Mouse (Mus musculus) CD4-positive, CD25-positive, alpha-beta regulatory T cell, adult 2 months (primary cell): ENCODE results near the gene Nectin3.

Experiments
- DNase-seq: peaks from one replicate; pipeline ENCODE4 v3.0.0-alpha.2; 2012; ENCODE audit warnings: low read depth, low spot score

Nectin3 gene

GRCm38 (mm10) chr16:46498421-46498789, at the start of gene Nectin3:
Gene Nectin3, minus strand, starts transcription at chr16:46498525.
- peak; percentile 2 for DNase-seq

DNA sequence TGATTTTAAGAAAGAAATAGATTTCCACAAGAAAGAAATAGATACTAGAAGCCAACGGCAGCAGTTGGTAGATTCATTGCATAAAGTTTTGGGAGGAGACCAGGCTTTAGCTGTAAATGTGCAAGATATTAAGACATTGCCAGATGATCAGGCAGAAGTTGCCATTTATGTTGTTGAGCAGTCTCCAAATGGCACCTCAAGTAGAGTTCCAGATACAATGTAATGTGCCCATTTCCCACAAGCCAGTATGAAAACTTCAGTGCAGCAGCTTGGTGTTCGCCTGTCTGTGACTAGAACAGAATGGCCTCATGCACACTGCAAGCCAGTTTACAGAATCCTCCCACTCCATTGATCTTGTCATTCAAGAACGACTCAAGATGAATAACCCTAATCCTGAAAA, 39.8 kb upstream of the Nectin3 start:
- DNase-seq = no peak

DNA sequence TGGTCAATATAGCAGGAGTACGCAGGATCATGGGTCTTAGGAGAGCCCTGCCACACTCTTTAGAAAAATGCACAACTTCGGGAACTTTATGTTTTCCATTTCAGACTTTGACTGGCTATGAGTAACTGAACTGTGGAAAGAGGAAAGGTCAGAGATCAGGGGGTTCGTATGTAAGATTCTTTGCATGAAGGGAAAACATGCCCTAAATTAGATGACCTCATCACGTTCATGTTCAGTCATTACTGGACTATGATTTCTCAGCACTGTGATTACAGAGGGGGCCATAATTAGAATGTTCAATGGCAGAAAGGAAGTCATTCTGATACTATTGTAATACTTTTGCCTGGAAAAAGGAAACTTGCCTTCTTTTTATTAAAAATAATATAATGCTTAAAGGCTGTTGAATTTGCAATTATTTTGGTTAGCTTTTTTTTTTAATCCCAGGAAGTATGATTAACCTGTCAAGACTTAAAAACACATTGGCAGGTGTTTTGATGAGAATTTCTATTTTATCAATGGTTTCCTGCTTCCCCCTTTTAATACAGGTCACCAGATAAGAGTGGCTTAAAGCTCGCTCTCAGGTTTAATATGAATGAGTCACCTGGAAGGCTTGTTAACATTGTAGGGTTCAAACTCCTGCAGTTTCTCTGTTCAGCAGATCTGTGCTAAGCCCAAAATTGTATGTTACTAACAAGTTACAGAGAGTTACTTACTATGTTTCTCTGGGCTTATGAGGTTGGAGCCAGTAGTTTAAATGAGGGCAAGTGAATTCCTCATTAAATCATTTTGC, 34.3 kb upstream of the Nectin3 start:
- DNase-seq = no peak

DNA sequence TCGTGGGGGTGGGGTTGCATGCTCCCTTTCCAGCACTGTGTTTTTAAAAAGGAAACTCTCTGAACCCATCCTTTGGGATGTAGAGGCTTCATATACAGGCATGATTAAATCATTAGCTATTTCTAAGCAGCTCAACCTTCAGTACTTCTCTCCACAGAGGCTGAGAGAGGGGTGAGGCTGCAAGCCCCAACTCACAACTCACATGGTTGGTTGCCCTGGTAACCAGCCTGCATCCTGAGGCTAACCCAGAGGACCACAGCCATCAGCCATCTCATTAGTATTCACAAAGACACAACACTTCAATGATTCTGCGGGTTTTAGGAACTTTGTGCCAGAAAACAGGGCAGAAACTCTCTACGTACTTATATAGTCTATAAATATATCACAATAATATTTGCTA, 32.7 kb upstream of the Nectin3 start:
- DNase-seq = no peak

DNA sequence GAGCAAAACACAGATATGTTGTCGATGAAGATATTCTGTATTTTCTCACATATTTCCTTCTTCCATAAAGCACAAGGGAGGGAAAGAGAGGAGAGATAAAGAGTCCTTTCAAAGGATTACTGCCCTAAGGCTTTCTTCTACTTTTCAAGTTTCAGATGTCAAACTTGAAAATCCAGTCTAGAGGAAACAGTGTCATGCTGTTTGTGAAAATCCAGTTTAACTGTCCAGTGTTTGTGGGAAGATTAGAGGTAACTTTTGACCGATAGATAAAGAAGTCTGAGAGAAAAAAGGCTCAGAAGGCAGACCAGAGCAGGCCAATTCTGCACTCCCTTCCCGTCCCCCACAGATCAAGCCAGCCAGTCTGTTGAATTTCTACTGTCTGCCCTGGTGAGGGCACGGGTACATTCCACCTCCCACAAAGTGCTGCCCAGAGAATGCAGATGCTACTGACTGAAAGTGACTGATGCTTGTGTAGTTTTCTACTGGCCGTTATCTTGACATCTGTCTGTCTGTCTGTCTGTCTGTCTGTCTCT, 22.6 kb upstream of the Nectin3 start:
- DNase-seq = no peak

DNA sequence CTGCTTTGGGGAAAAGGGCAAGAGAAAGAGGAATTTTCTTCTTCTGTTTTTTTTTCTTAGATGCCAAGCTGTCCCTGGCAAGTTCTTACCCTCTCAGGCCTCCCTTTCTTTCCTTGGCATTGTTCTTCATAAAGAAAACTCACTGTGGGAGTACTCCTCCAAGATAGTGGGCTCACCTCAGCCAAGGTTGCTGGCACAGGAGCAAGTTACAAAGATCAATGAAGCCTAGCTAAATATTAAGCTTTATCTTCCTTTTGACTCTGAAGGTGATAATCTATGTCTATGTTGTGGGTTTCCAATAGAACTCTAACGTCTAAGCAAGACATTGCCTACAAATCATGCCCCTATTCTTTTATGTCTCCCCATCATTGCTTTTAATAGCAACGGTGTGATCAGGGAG, 21.3 kb upstream of the Nectin3 start:
- DNase-seq = no peak

DNA sequence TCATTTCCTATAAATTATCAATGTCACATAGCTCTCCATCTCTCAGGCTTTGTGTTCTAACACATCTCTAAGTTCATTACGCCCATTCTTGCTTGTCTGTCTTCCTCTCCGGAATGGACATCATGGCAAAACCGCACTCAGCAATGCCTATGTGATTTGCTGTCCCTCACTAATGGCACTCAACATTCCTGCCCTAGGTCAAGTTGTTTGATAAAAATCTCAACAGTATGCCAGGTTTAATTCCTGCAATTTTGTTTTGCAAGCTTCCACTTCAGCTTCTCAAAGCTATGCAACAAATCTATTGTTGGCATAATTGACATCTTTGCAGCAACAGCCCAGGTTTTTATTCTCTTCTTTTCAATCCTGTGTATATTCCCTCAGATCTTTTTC, 9.6 kb upstream of the Nectin3 start:
- DNase-seq = no peak

DNA sequence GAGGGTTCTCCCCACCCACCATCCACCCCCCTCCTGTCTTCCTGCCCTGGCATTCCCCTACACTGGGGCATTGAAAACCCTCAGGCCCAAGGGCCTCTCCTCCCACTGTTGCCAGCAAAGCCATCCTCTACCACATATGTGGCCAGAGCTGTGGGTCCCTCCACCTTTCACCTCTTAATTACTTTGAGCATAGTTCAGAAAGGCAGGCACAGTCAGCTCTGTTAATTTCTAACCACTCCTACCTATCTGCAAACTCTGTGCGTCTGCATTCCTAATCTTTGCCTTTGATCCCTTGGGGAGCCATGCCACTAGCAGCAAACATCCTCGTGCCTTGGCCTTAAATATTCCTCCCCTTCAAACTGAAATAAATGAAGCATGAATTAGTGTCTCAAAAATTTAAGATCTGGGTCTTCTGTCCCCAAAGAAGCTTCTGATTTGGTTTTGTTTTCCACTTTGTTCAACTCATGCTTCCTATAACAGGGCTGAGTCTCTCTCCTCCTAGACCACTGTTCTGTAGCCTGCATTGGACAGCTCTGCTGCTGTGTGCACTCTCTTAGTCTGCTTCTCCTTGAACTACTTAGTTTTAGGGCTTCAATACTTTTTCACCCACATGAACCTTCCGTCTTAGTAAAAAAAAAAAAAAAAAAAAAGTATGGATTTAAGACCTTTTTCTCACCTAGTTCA, 9.1 kb upstream of the Nectin3 start:
- DNase-seq = no peak

GRCm38 (mm10) chr16:46504006-46504405, 5.7 kb upstream of the Nectin3 start:
- no peak for DNase-seq

DNA sequence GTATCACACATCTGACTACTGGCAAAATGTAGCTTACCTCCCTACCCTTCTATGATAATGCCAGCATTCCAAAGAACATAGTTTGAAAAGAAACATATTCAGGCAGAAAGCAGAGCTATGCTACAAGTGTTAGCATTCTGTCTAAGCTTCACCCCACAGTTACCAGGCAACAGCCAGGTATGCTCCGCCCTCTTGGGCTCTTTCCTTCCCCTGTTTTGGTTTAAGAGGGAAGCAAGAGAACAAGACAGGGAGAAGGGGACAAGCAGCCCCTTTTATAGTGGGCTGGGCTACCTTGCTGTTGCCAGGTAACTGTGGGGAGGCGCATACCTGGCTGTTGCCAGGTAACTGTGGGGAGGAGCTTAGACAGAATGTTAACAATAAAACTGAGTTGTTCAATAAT, 4.0 kb upstream of the Nectin3 start:
- no peak for DNase-seq

GRCm38 (mm10) chr16:46500759-46501158, 2.4 kb upstream of the Nectin3 start:
- no peak for DNase-seq

DNA sequence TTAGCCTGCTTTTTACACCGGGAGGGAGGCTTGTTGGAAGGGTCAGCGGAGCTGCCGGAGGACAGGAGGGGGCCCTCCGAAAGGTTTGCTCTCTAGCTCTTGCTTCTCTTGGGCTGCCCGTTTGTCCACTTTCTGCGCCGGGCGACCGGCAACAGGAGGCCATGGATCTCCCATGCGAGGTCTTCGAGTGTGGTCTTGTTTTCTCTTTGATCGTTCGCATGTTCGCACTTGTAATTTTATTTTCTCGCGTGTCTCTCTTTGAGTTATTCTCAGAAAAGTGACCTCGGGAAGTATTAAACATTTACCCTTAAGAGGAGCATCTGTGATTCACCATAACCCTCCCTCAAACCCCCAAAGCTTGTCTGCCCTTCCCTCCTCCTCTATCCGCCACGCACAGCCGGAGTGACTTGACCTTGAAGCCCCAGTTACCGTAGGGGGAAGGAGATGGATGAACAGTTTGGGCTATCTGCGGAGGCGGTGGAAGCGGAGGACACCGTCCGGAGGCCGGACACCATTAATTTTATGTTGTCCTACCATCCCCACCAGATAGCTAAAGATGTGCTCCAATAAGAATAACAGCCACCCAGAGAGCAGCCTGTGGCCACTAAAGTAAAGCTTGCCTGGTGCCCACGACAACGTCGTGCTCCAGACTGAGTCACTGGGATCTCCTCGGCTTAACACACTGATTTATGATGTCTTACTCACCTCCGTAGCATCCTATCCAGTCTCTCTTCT, 472 bp downstream of the Nectin3 start:
- DNase-seq = peak; percentile 6

DNA sequence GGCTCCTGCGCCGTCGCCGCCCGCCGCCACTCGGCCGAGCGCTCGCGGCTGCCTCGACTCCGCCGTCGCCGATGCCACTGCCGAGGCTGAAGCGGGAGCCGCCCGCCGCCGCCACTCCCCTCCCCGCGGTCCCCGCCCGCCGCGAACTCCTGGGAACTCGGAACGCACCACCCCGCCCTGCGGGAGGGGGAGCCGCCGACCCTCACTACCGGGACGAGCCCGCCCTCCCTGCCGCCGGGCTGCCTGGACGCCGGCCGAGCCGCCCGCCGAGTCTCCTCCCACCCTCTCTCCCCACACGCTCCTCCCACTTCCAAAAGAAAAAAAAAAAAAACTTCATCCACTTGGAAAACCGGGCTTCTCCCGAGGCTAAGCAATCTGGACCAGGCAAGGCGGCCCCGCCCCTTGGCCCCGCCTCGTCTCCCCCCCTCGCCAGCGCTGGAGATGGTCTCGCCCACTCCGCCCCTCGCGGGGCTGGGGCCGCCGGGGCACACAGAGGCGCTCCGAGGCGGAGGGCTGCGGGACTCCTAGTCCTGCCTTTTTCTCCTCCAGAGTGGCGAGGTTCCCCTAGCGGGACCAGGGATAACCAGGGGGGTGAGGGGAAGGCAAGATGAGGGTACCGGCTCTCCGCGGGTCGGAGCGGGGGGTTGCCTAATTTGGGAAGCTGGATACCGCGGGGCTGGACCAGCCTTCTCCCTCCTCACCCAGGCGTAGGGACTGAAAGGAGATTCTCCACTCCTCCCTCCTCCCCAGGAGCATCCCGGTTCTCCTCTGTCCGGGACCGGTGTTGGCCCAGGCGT, 1.2 kb downstream of the Nectin3 start:
- DNase-seq = peak; percentile 61

DNA sequence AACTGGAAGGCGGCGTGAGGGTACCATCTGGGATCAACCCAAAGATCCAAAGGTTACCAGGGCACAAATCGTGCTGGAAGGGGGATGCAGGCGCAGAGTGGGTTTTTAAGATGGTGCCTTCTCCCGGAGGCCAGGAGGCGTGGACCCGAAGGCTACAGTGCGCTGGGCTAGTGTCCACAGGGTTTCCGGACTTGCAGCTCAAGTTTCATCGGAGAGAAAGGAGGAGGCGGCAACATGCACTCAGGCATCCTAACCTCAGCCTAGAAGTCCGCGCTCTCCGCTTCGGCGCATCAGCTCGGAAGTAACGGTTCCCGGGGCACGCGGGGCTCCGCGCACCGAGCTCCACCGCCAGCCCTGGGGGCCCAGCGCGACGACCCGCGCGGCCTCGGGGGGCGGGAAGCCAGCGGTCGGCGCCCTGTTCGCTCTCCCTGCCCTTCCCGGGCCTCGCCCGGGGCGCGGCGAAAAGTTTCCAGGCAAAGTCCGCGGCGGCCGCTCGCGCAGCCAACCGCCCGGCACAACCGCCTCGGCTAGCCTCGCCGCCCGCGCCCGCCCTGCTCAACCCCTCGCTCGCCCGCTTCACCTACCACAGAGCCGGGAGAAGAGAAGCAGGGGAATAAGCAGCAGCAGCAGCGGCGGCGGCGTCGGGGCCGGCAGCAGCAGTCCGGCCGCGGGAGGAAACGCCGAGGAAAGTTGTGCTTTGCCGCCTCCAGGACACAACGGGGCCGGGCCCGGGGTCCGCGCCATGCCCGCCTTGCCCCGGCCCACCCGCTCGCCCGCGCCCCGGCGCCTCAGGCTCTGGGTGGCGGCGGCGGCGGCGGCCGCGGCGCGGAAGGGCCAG, 2.1 kb downstream of the Nectin3 start:
- DNase-seq = peak; percentile 23

DNA sequence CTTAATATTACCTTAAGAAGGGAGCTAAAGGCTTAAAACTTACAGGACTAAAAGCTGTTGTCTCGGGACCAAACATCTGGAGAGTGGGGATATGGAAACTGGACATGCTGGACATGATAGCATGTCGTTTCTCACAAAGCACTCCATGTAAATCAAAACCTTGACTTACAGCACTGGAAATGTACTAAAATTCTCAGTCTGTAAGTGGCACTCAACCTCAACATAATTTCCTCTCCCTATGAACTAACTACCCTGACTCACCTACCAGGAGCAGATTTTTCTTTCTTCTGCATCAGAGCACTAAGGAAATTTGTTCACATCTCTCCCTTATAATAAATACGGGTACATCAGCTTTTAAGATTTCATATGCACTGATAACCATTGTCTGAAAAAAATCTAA, 3.1 kb downstream of the Nectin3 start:
- no peak for DNase-seq

- DNase-seq = peak; percentile 29
Observed at GRCm38 (mm10) chr16:46487436-46488097, 10.8 kb downstream of the Nectin3 start.

DNA sequence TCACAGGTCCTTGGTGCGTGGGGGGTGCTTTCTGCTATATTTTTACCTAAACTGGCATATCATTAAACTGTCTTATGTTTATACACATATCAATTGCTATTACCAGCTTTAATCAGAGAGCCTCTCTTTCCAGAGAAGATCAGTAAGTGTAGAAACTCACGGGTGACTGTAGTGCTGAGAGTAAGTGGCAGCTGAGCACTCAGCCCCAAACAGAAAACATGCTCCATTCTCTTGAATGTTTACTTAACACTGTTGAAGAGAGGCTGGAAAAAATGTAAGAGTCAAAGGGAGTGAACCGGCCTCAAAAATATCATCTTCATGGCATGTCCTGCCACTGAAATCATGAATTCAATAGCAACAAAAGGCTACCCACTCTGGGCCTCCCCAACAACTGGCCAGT, 21.0 kb downstream of the Nectin3 start:
- no peak for DNase-seq

DNA sequence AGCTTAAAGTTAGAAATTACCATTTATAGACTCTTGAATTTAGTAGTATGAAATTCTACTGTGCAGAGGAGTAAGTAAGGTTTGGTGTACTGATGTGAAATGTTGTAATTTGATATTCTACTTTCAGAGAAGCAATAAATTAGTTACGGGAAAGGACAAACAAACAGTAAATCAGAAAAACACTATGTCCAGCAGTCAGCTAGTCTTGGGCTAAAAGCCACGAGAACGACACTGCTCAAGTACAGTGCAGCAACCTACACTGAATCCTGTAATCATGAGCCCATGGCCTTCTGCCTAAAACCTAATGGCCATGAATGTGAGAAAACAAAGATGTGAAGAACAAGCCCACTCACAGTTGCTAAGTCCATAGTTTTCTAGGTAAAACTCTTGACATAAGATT, 46.9 kb downstream of the Nectin3 start:
- DNase-seq = no peak

DNA sequence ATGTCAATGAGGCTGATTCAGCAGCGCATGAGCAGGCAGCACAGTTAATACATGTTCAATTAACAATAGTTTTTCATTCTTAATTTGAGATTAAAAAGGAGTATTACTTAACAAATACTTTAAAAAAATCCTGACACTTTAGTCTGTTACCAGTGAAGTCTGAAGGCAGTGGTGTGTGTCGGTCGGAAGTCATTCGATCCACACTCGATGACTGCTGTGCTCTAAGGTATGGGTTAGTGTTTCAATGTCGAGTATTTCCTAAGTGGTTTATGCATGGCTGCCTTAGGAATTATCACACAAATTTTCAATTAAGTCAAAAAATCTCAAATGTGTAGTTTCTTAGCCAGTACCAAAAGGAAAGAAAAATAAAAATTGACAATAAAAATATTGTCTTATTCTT, 49.3 kb downstream of the Nectin3 start:
- DNase-seq = no peak

GRCm38 (mm10) chr16:46431317-46431716, 67.0 kb downstream of the Nectin3 start:
- no peak for DNase-seq
